Mouse (Mus musculus) mature B cell (primary cell): ENCODE measurements around the gene Klf12.

Experiments used
- in situ Hi-C: fragments of 300-500 bp; cut with MboI; formaldehyde crosslinking; loops from 2 replicates; pipeline ENCODE4 v1.14.3; 2019

The Klf12 gene

GRCm38 (mm10) chr14:100045431-100045830 lies 239.0 kb downstream of the Klf12 start:
- in situ Hi-C loops = no loop called here

GRCm38 (mm10) chr14:100041823-100042222 lies 242.7 kb downstream of the Klf12 start:
- in situ Hi-C loops = no loop called here

GRCm38 (mm10) chr14:100026671-100027070 lies 257.8 kb downstream of the Klf12 start:
- in situ Hi-C loops = no loop called here

- in situ Hi-C loops = no loop called here
These were observed 267.3 kb downstream of the Klf12 start for GRCm38 (mm10) chr14:100017219-100017618.

- in situ Hi-C loops = no loop called here
These were observed 274.0 kb downstream of the Klf12 start for GRCm38 (mm10) chr14:100010525-100010924.

- in situ Hi-C loops = no loop called here
These were observed 274.6 kb downstream of the Klf12 start for GRCm38 (mm10) chr14:100009790-100010382.

- in situ Hi-C loops = no loop called here
These were observed 301.0 kb downstream of the Klf12 start for GRCm38 (mm10) chr14:99983510-99983909.

- in situ Hi-C loops = no loop called here
These were observed 303.3 kb downstream of the Klf12 start for GRCm38 (mm10) chr14:99981209-99981608.

- in situ Hi-C loops = no loop called here
These were observed 316.6 kb downstream of the Klf12 start for GRCm38 (mm10) chr14:99967920-99968319.

- in situ Hi-C loops = no loop called here
These were observed 323.8 kb downstream of the Klf12 start for GRCm38 (mm10) chr14:99960500-99961229.

- in situ Hi-C loops = no loop called here
These were observed 329.3 kb downstream of the Klf12 start for GRCm38 (mm10) chr14:99955133-99955532.

- in situ Hi-C loops = no loop called here
These were observed 340.0 kb downstream of the Klf12 start for GRCm38 (mm10) chr14:99944221-99945108.

- in situ Hi-C loops = no loop called here
These were observed 341.3 kb downstream of the Klf12 start for GRCm38 (mm10) chr14:99943156-99943555.

GRCm38 (mm10) chr14:99933456-99933855 lies 351.0 kb downstream of the Klf12 start:
- in situ Hi-C loops = no loop called here

GRCm38 (mm10) chr14:99931879-99932278 lies 352.6 kb downstream of the Klf12 start:
- in situ Hi-C loops = no loop called here

GRCm38 (mm10) chr14:99911912-99912311 lies 372.6 kb downstream of the Klf12 start:
- in situ Hi-C loops = no loop called here

GRCm38 (mm10) chr14:99910876-99911275 lies 373.6 kb downstream of the Klf12 start:
- in situ Hi-C loops = no loop called here

GRCm38 (mm10) chr14:99900902-99901301 lies 383.6 kb downstream of the Klf12 start:
- in situ Hi-C loops = no loop called here

GRCm38 (mm10) chr14:99898861-99899260 lies 385.6 kb downstream of the Klf12 start:
- in situ Hi-C loops = no loop called here

- in situ Hi-C loops = no loop called here
These were observed 389.6 kb downstream of the Klf12 start for GRCm38 (mm10) chr14:99894708-99895383.

GRCm38 (mm10) chr14:99894062-99894461 lies 390.4 kb downstream of the Klf12 start:
- in situ Hi-C loops = no loop called here

GRCm38 (mm10) chr14:99886503-99886902 lies 398.0 kb downstream of the Klf12 start:
- in situ Hi-C loops = no loop called here
